Mouse (Mus musculus): ENCODE measurements at regions not wholly inside any gene's neighbourhood (a gene's known extent, or its start where the extent isn't known, plus 50 kb on each side); places are given as distances from the start of the nearest gene placed in this dataset.

- no peak for DNase-seq (ENCODE audit: extremely low spot score, low spot score)
These were observed 55.0 kb upstream of the Gata5 start for GRCm38 (mm10) chr2:180389486-180389885.

GRCm38 (mm10) chr2:180389013-180389412, 54.5 kb upstream of the Gata5 start:
- DNase-seq (ENCODE audit: extremely low spot score, low spot score): no peak

- DNase-seq (ENCODE audit: extremely low spot score, low spot score): no peak
These were observed 53.6 kb upstream of the Gata5 start for GRCm38 (mm10) chr2:180388122-180388521.

GRCm38 (mm10) chr2:180387305-180387704, 52.8 kb upstream of the Gata5 start:
- DNase-seq (ENCODE audit: extremely low spot score, low spot score): no peak

GRCm38 (mm10) chr2:180385967-180386688, 51.6 kb upstream of the Gata5 start:
- peak; percentile 59 for DNase-seq (ENCODE audit: extremely low spot score, low spot score)

- DNase-seq (ENCODE audit: extremely low spot score, low spot score): peak; percentile 31
These were observed 50.9 kb upstream of the Gata5 start for GRCm38 (mm10) chr2:180385231-180385895.

Measured in neural tube, embryonic 10.5 days (tissue).